Mouse (Mus musculus): ENCODE data around the gene Med12l. TPM values are rescaled to one million over a fixed set of nuclear protein-coding genes. Genes with fewer than 3 reads are reported as not detected.
"Not testable (repeated sequence)": the region's sequence is repeated elsewhere in the genome, so short reads cannot be mapped to it uniquely, and the experiment has no call there.

The Med12l gene
- total RNA-seq, 4 experiments from 2014 or later: 46.5 to 61.7 (median 54.8) TPM

DNA sequence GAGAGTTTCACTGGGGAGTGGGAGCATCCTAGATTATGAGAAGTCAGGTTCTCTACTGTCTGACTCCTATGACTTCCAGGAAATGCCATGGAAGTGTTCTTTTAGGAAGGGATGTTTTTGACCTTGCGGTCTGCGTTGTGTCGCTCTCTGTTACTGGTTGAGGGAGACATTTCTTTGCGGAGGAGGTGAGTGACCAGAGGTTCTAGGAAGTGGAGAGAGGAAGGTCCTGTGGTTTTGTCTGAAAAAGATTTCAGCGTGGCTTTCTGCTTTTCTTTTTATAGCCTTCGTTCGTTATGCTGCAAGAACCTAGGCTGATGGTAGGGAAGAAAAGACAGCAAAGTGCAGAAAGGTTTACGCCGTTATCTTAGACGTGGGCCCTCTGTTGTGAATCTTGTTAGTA lies 92.9 kb downstream of the Med12l start:
- no peak for DNase-seq (ENCODE audit: low spot score in 2 of 2)

DNA sequence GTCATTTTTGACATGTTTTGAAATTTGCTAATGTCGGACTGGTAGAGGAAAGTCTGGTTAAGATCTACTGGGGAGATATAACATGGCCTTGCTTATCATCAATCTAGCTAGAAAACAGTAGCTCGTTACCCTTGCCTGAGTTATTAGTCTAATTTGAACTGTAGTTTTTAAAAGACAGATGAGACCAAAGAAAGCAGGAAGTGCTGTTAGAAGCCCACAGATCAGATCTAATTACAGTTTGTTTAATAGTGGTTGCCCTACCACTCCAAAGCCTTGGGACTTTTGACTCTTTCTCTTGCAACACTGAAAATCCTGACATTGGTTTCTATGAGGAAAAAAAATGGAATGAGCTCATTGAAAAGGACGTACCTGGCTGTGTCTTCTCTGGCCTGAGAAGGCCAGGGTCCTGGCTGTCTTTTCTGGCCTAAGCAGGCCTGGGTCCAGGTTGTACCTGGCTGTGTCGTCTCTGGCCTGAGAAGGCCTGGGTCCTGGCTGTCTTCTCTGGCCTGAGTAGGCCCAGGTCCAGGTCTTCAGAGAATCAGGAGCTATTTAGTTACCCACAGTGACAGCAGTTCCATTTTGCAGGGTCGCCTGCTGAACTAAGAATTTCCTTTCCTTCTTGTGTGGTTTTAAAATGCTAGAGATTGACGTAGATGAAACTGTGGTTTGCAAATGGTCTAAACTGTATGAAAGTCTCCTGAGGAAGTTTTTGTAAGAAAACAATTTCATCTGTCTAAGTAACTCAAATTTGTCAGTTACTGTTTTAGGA lies 95.8 kb downstream of the Med12l start, which contains the start of gene Gpr171:
Gene Gpr171, minus strand, starts transcription at position 604 of the 769 bp plus-strand sequence.
- DNase-seq (ENCODE audit: low spot score in 2 of 2): no peak

DNA sequence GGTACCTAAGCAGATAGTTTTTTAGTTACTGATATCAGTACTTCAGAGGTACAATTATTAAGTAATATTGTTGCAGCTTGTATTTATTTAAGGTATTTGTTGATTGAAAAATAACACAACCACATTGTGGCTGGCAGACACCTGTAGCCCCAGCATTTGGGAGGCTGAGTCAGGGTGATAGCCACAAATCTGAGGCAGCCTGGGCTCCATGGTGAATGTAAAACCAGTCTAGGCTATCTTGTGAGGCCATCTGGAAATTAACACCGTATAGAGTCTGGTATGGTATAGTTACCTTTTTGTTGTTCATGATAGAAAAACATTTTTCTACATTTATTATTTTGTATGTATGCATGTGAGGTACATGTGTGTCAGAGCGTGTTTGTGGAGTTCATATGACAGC lies 96.5 kb downstream of the Med12l start:
- DNase-seq (ENCODE audit: low spot score in 2 of 2): no peak

DNA sequence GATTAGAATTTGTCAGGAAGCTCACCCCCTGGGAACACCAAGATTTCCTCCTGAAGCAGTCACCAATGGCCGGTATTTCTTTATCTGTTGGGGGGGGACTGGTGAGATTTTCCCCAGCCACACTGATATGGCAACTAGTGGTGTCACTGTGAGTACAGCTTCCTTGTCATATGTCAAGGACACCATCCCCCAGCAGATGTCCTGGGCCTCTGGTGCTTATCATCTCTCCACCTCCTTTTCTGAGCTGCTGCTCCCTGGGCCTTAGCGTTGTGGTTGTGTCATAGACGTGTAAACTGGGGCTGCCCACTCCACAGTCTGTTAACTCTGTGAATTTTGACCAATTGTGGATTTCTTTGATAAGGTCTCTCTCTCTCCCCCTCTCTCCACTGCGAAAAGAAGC lies 98.8 kb downstream of the Med12l start:
- DNase-seq (ENCODE audit: low spot score in 2 of 2): no peak

DNA sequence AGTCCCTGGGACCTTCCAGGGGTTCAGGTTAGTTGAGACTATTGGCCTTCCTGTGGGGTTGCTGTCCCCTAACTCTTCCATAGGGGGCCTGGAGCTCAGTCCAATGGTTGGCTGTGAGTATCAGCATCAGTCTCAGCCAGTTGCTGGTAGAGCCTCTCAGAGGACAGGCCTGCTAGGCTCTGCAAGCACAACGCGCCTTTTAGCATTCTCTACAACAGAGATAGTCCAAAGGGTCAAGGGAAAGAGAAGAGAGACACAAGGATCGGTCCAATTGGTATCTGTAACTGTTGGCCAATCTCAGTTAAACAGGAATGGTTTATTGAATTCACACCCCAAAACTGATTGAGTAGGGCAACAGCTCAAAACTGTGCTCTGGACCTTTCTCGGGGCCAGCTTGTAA lies 101.8 kb downstream of the Med12l start:
- no peak for DNase-seq (ENCODE audit: low spot score in 2 of 2)

DNA sequence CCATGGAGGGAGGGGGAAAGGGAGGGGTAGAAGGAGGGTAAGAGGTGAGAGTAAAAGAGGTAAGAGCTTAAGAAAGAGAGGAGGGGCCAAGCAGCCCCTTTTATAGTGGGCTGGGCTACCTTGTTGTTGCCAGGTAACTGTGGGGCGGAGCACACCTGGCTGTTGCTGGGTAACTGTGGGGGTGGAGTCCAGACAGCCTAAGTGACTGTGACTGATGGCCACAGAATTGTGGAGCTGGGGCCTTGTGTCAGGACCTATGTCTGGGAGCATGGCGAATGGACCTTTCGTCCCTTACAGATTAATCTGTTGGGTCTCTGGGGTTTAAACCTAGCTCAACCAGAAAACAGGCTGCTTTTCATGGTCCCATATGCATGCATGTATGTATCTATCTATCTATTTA lies 104.2 kb downstream of the Med12l start:
- not testable (repeated sequence) for DNase-seq (ENCODE audit: low spot score in 2 of 2)

DNA sequence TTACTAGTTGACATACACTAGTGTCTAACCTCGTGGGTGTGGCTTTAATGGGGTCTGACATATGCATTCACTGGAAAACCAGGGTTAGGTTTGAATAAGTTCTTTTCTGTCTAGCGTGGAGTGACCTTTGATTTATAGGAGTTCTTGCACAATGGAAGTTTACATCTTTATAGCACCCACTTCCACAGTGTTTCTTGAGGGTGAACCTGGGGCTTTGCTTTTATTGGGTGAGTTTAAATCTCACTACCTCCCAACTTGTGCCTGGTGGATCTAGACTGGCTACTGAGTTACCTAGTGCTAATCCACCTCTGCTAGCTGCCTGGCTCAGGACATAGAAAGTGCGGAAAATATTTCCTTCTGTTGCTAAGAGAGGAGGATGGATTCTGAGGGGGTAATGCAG lies 106.3 kb downstream of the Med12l start:
- no peak for DNase-seq (ENCODE audit: low spot score in 2 of 2)

DNA sequence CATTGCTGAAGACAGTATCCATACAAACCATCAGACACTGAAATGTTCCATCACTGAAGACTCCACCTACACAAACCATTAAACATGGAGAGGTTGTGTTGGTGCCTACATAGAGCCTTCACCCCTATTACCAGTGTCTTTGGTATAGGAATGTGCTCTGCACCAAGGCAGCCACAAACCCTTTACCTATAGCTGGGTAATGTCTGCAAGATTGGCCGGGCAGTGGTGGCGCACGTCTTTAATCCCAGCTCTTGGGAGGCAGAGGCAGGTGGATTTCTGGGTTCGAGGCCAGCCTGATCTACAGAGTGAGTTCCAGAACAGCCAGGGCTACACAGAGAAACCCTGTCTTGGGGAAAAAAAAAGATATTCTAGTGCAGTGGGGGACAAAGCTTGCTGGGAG lies 107.7 kb downstream of the Med12l start:
- DNase-seq (ENCODE audit: low spot score in 2 of 2): not testable (repeated sequence)

DNA sequence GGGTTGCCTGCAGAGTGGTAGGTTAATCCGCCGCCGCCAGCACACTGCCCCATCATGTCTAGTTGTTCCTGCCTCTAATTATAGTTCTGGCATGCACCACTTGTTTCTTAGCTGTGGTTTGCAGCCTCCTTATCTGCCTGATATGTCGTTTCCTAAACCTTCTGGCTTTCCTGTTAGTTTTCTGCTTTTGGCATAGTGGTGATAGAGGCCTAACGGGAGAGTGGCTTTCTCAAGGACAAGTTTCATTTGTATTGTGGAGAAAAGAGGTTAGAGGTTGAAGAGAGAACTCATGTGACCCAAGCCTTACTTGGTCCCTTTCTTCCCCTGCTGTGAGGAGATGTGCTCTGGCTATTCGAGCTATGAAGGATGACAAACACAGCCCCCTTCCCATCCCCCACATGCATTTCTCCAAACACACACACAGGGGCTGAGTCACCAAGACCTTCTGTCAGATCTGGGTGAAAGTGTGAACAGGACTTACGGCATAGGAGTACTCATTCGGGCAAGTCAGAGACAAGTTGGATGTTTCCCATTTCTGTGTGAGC lies 108.4 kb downstream of the Med12l start:
- no peak for DNase-seq (ENCODE audit: low spot score in 2 of 2)

DNA sequence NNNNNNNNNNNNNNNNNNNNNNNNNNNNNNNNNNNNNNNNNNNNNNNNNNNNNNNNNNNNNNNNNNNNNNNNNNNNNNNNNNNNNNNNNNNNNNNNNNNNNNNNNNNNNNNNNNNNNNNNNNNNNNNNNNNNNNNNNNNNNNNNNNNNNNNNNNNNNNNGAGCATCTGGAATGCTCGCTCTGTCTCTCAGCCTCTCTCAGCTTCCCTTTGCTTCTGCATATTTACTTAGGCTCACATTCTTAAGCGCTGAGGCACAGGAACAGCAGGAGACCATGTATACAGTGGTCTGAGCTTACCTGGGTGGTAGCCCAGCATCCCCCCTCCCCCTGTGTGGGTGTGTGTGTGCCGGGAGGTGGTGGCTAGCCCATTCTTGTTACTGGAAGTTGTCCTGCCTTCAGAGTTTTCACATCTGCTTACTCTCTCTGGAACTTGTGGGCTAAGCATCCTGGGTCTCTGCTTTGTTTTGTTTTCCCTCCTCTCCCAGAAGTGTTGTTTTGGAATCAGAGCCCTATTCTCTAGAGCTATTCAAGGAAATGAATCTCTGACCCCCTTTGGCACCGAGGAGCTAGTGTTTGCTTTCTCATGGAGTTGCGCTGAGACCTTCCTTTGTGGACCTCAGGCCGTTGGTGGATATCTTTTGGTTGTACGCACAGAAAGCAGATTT lies 115.6 kb downstream of the Med12l start:
- no peak for DNase-seq (ENCODE audit: low spot score in 2 of 2)

DNA sequence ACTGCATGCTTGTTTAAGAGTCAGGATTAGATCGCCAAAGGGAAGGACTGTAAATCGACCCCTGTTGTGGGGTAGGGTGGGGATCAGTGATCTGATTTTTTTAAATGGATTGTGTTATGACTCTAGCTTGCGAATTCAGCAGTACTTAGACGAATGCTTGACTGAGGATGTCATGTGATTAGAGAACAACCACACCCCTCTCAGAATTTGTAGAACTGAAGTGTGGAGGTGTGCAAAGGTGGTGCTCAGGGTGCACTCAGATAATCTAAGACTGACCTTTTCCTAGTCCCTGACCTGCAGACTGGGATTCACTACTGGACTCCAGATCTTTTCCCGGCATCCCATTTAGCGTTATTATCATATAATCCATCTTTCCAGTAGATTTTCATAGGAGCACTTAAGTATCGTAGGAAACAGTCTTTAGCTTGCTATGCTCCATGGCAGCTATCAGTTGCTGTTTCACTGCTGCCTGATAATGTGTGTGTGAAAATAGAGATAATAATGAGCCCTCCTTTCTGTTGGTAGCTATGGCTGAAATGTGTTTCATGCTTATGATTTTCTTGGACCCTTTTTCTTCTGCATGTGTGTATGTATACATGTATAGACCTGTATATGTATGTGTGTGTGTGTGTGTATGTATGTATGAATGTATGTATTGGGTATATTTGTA lies 116.3 kb downstream of the Med12l start:
- no peak for DNase-seq (ENCODE audit: low spot score in 2 of 2)

DNA sequence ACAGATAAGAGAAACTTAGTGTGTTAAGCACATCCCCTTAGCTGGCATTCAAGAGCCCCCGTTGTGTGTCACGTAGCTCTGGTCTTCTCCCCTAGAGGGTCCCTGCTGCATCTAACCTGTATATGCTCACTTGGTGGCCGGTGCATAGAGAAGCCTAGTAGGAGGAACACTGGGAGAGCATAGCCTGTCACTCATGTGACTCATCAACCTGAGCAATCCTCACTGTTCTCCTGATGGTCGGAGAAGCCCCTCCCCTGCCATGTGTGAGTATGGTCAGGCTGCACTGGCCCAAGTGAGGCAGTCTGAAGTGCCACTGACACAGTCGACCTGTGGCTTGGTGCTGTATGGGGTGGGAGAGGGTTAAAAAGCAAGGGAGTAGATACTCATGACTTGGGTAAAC lies 119.4 kb downstream of the Med12l start:
- no peak for DNase-seq (ENCODE audit: low spot score in 2 of 2)

DNA sequence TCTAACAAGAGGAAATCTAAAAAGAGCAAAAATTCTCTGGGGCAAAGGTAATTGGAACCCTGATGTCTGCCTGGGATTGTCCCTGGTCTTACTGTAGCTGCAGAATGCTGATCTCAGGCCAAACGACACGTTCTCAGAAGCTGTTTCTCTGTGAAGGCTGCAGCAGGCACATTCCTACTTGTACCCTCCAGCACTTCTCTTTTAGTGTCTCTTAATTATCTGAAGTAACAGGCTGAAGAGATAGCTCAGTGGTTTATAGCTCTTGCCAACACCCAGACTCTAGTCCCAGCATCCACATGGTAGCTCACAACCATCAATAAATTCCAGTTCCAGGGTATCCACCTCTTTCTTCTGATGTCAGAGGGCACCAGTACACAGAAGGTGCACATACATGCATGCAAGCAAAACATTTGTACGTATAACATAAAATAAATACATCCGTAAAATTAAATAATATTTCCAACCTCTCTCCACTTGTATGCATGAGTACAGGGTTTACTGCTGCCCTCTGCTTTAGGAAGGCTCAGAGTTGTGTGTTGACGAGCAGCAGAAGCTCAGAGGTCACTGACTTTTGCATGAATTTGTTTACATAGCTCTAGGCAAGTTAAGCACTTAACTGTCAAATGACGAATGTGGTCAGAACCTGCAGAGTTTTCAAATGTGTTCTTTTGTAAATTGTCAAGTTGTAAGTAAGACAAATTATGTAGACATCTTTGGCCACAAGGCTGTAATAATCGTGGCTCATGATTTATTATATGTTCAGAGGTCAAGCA lies 120.3 kb downstream of the Med12l start:
- DNase-seq (ENCODE audit: low spot score in 2 of 2): no peak

DNA sequence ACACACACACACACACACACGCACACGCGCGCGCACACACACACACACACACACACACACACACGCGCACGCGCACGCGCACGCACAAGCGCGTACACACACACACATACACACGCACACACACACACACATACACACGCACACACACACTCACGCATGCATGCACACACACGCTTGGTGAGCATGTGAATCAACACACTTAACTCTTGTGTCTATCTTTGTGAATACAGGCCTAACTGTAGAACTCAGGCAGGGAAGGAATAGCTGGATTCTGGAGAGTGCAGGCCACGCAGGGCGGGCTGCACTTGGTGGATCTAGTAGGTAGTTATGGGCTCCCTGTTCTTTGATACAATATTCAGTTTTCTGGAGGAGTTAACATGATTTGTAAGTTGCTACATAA lies 123.1 kb downstream of the Med12l start:
- DNase-seq (ENCODE audit: low spot score in 2 of 2): no peak

DNA sequence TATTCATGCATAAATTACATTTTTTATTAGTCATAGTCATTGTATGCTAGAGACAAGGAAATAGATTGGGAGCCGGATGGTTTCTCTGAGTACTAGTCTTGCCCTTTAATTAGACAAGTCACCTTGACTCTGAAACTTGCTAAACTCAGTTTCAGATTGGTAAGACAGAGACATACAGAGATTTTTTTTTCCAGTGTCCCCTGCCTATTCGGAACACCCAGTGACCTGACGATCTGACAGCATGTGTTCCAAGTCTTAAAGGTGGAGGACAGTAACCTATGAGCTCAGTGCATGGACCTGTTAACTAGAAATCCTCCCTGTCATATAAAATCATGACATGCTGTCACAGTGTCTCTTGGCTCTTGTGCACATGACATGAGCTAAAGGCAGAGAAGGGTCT lies 123.9 kb downstream of the Med12l start:
- DNase-seq (ENCODE audit: low spot score in 2 of 2): no peak

DNA sequence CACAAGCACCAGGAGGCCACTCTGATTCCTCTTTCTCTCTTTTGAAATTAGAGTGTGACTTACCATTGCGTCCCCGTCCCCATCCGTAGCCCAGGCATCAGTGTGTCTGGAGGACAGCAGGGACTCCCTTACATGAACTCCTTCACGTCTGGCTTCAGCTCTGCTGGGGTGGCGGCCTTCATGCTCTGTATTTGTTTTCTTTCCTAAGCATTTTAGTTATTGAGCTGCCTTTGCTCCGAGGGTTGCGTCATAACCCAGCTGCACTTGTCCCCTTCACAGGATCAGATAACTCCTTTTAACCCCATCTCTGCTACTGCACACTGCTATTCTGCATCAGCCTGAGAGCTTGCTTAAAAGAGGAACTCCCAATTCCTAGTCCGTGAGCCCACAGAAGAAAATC lies 124.8 kb downstream of the Med12l start:
- no peak for DNase-seq (ENCODE audit: low spot score in 2 of 2)

DNA sequence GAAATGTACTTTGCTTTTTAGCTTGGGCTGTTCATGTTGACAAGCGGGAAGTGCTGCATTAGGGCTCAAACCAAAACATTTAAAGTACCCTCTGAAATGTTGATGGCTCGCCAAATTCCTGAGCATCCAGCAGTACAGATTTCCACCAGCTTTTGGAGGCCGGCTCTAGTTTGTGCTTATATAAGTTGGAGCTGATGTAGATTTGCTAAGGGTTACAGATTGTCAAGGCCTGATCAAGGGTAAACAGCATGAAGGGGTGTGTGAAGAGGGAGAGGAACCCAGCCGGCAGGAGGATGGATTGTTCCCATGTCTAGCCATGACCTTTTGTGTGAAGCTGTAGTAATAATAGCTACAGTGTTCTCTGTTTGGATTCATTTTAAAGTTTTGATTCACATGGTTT lies 125.5 kb downstream of the Med12l start:
- DNase-seq (ENCODE audit: low spot score in 2 of 2): no peak

DNA sequence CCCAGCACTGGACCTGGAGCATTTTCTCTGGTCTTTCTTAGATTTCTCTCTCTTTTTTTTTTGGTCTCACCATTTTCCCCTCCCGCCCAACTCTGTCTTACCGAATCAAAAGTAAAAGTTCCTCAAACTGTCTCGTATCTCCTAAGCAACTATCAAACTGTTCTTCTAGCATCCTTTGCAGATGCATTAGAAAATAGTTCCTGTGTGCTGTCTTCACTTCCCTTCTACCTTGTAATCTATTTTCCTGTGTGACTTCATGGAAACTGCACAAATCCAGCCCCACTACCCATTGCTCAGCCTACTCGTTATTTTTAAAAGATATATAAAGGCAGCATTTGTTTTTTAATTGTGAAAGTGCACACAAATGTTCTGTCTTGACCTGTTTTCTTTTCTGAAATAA lies 126.3 kb downstream of the Med12l start:
- DNase-seq (ENCODE audit: low spot score in 2 of 2): no peak

DNA sequence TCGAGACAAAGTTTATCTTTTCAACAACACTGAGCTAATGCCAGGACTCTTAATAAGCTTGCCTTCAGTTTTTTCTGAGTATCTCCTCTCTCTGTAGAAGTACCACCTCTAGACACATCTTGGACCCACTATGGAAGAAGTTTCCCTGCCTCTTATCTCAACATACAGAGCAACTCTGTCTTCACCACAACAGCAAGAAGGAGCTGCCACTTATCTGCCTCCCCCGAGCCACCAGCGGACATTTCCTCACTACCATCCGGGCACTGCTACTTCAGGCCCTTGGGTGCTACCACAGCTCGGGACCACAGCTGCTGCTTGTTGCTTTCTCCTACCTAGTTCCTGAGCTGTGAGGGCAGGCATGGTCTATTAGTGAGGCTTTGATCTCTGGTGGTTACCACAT lies 127.6 kb downstream of the Med12l start:
- no peak for DNase-seq (ENCODE audit: low spot score in 2 of 2)

DNA sequence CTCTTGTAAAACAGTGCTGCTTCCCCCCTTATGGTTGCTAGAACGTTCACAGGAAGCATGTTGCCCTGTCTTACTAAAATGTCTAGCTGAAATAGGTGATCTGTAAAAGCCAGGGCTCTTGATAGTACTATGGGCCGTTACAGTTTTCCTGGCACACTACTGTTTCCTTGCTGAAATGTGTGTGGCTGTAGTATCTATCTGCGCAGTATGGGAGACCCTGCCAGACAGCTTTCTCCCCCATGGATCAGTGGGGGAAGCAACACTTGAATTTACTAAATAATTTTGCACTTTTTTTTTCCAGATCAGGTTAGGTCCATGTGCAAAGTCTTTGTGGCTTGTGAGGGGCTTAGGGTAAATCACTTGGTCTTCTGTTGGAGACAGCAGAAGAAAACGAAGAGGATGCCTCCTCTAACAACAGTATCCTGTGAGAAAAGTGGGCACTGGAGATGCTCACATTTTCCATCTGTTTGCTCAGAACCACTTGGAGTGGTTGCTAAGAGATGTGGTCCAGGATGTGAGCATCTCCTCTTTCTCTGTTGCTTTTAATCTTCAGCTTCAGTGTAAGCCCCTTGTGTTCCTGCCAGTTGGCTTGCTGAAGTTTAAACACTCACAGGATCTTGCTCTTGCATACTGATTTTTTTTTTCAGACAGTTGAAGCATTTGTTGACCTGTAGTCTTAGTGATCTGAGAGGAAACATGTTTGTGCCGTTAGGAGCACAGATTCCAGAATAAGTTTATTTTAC lies 130.5 kb downstream of the Med12l start:
- no peak for DNase-seq (ENCODE audit: low spot score in 2 of 2)

DNA sequence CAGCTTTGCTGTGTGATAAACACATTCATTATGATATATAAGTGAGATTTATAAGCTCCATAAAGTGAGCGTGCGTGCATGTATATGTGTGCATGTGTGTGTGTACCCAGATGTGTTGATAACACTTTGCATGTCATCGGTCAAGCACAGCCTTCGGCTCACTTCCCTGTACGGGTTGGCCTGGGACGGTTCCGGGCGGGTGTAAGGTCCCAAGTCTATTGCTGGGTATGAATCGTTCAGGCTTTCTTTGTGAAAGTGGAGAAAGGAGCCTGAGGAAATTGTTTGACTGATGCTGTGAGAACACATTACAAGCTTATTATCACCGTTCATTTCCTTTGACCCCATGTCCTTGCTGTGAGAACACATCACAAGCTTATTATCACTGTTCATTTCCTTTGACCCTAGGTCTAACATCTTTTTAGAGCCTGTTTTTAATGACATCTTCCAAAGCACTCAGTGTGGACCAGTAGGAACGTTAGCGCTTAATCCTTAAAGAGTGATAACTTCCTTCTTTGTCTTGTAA lies 133.4 kb downstream of the Med12l start:
- no peak for DNase-seq (ENCODE audit: low spot score in 2 of 2)
